Mouse (Mus musculus) limb, embryonic 10.5 days (tissue): Measurements from ENCODE around the gene Dlgap1. TPM values are rescaled to one million over a fixed set of nuclear protein-coding genes. Genes with fewer than 3 reads are reported as not detected.

ENCODE experiments used
- DNase-seq: peaks from one replicate; pipeline ENCODE4 v3.0.0-alpha.2; 2017; ENCODE audit warnings: low spot score
- H3K27ac ChIP-seq: fragments of 300-500 bp; sonication (generic); 2 replicates; pipeline ENCODE4 v1.5.1; 2016; ENCODE audit warnings: mild to moderate bottlenecking
- H3K27me3 ChIP-seq: fragments of 300-500 bp; sonication (generic); 2 replicates; pipeline ENCODE4 v1.6.1; 2016; ENCODE audit warnings: low read depth, mild to moderate bottlenecking; ENCODE audit not compliant: poor library complexity, severe bottlenecking
- H3K36me3 ChIP-seq: fragments of 300-500 bp; sonication (generic); 2 replicates; pipeline ENCODE4 v1.6.1; 2016; ENCODE audit warnings: mild to moderate bottlenecking, moderate library complexity
- H3K4me1 ChIP-seq: fragments of 300-500 bp; sonication (generic); 2 replicates; pipeline ENCODE4 v1.6.1; 2016
- H3K4me3 ChIP-seq: fragments of 300-500 bp; sonication (generic); 2 replicates; pipeline ENCODE4 v1.5.1; 2016; ENCODE audit warnings: mild to moderate bottlenecking, moderate library complexity
- H3K9me3 ChIP-seq: fragments of 300-500 bp; sonication (generic); replicated peaks from 2 replicates; pipeline ENCODE4 v1.6.1; 2016; ENCODE audit warnings: mild to moderate bottlenecking
- WGBS: fragments of 180-500 bp; shearing (Covaris S2); methylation state at CpG from one replicate; pipeline ENCODE4 v1.1.7; 2016; 5-methylcytosine and 5-hydroxymethylcytosine counted together
- polyA plus RNA-seq: library from polyadenylated mRNA; unstranded; fragments of >200 nt; fragmentation: Nextera tagmentation; extraction: Ambion mirVana; gene quantifications from 2 replicates; pipeline ENCODE4 v1.2.1, GENCODE M21; 2016

Dlgap1 gene
- polyA plus RNA-seq, 1 experiment from 2014 or later = 1.1 TPM

DNA sequence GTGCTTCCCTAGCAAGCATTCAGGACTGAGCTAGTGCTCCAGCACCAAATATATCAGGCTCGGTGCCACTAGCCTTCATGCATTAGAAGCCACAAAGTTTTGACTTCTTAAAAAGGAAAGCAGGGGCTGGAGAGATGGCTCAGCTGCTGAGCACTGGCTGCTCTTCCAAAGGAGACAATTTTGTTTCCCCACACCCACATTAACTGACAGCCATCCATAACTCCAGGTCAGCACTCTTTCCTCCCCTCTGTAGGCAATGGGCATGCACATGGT lies 828.8 kb downstream of the Dlgap1 start:
- no peak overlapping the region for H3K4me3 ChIP-seq
- no peaks in the 10 kb centered on the region for H3K9me3 ChIP-seq
- peaks cover 13% of the 10 kb centered on the region; the same call in 1 of the 2 replicates for H3K4me1 ChIP-seq
- H3K27ac ChIP-seq = no peak overlapping the region
- 81% methylated on average over 1 of the region's 1 CpGs for WGBS
- H3K36me3 ChIP-seq = no peaks in the 10 kb centered on the region
- no peaks in the 10 kb centered on the region for H3K27me3 ChIP-seq
- no peak for DNase-seq

DNA sequence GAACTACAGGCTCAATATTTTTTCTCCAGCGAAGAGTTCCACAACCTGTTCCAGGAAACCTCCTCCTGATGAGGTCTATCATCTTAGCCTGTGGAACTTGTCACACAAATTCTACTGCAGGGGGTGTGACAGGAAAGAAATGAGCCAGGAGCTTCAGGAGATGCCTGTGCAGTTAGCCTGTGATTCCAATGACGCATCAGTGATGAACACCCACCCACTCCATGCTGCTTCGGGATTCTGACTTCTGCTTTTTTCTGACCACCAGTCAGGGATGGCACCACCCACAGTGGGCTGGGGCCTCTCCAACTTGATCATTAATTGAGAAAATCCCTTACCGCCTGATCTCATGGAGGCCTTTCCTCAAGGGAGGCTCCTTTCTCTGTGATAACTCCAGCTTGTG lies 830.4 kb downstream of the Dlgap1 start:
- WGBS = 87% methylated on average over 4 of the region's 4 CpGs
- no peaks in the 10 kb centered on the region for H3K36me3 ChIP-seq
- no peaks in the 10 kb centered on the region for H3K9me3 ChIP-seq
- H3K4me3 ChIP-seq = no peak overlapping the region
- no peaks in the 10 kb centered on the region for H3K27me3 ChIP-seq
- DNase-seq = no peak
- no peak overlapping the region for H3K27ac ChIP-seq
- H3K4me1 ChIP-seq = peaks cover 9% of the 10 kb centered on the region; the same call in 1 of the 2 replicates

DNA sequence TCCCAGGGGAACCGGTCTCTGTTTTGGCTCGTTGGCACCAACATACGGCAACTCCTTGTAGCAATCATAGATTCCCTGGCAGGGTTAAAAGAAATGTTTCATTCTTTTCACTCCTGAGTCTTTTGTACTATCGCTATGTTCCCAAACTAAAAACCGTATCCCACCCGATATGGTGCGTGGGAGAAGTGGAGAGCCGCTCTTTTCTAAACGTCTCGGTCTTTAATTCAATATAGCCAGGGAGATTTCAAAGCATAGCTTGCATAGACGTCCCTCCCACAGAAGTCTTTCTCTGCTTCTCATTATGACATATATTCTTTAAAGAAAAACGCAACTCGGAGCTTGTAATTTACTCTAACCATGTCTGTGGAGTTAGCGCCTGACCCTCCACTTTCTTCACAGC lies 833.1 kb downstream of the Dlgap1 start:
- H3K4me1 ChIP-seq = 0 out of 2 replicates have a peak, but pooled peaks cover 3% of the 10 kb centered on the region
- no peaks in the 10 kb centered on the region for H3K27me3 ChIP-seq
- no peak overlapping the region for H3K27ac ChIP-seq
- no peak for DNase-seq
- 91% methylated on average over 14 of the region's 14 CpGs for WGBS
- no peaks in the 10 kb centered on the region for H3K9me3 ChIP-seq
- no peak overlapping the region for H3K4me3 ChIP-seq
- H3K36me3 ChIP-seq = no peaks in the 10 kb centered on the region

DNA sequence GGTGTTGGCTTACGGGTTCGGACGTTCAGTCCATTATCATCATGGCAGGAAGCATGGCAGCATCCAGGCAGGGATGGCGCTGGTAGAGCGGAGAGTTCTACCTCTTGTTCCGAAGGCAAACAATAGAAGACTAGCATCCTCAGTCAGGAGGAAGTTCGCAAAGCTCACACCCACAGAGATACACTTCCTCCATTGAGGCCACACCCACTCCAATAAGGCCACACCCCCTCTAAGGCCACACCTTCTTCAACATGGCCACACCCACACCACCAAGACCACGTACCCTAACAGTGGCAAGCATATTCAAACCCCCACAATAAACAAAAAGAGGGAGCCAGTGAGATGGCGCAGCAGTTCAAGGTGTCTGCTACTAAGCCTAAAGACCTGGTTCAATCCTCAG lies 837.0 kb downstream of the Dlgap1 start:
- no peak for DNase-seq
- Histone ChIP-seq H3K27me3 (no peaks in the 10 kb centered on the region), H3K4me1 (0 out of 2 replicates have a peak, but pooled peaks cover 7% of the 10 kb centered on the region), H3K36me3 (no peaks in the 10 kb centered on the region), H3K9me3 (no peaks in the 10 kb centered on the region), H3K4me3 (no peak overlapping the region), H3K27ac (no peak overlapping the region)
- 95% methylated on average over 9 of the region's 9 CpGs for WGBS

DNA sequence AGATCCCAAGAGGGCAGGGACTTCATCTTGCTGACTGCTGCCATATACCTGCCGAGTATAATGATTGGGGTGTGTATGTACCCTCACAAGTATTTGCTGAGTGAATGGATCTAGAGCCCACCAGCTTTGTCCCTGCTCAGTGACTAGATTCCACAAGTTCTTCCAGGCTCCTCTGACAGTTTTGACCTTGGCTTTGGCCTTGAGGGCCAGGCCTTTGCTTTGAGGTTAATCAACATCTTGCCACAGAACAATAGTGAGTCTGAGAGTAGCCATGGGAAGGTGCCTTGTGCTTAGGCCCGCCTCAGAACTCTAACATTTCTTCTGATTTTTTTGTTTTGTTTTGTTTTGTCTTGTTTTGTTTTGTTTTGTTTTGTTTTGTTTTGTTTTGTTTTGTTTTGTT lies 837.7 kb downstream of the Dlgap1 start:
- 93% methylated on average over 2 of the region's 2 CpGs for WGBS
- no peaks in the 10 kb centered on the region for H3K9me3 ChIP-seq
- H3K27ac ChIP-seq = no peak overlapping the region

DNA sequence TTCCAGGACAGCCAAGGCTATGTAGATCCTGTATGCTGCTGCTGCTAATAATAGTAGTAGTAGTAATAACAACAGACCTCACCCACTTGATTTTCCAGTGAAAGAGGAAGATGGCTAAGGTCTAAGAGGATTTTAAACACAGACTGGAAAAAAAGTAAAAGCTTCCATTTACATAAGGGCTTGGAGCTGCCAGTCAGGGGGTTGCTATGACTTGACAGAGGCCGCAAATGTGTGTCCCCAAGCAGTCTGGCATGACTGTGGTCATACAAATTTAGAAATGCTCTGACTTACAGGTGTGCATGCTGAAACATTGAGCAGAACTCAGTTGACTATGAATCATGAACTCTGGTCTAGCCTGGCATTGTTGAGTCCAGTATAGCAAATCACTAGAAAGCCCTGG lies 839.0 kb downstream of the Dlgap1 start:
- no peak for DNase-seq
- Histone ChIP-seq H3K27me3 (no peaks in the 10 kb centered on the region), H3K9me3 (no peaks in the 10 kb centered on the region), H3K36me3 (no peaks in the 10 kb centered on the region), H3K27ac (no peak overlapping the region), H3K4me1 (0 out of 2 replicates have a peak, but pooled peaks cover 4% of the 10 kb centered on the region), H3K4me3 (no peak overlapping the region)
- WGBS = 92% methylated on average over 1 of the region's 1 CpGs

More for the DNA sequence above, 837.7 kb downstream of the Dlgap1 start:
- Histone ChIP-seq H3K4me1 (0 out of 2 replicates have a peak, but pooled peaks cover 4% of the 10 kb centered on the region), H3K4me3 (no peak overlapping the region), H3K36me3 (no peaks in the 10 kb centered on the region), H3K27me3 (no peaks in the 10 kb centered on the region)
- no peak for DNase-seq

DNA sequence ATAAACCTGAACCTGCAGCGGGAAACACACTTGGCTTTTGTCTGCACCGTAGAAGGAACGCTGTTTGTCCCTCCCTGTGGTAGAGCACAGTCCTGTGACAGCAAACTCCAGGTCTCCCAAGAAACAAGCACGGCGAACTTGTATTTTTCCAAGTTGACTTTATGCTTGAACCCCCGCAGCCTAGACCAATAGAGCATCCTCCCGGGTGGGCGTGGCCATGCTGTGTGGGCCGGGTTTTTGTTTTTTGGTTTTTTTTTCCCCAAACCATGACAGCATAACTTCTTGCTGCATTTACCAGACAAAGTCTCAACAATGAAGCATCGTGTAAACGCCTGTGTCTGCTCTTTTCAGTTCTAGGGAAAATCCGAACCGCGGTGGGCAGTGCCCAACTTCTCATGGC lies 840.0 kb downstream of the Dlgap1 start:
- H3K9me3 ChIP-seq = no peaks in the 10 kb centered on the region
- no peaks in the 10 kb centered on the region for H3K36me3 ChIP-seq
- H3K27me3 ChIP-seq = no peaks in the 10 kb centered on the region
- no peak overlapping the region for H3K27ac ChIP-seq
- 53% methylated on average over 14 of the region's 14 CpGs for WGBS
- DNase-seq = no peak
- H3K4me3 ChIP-seq = no peak overlapping the region
- H3K4me1 ChIP-seq = 0 out of 2 replicates have a peak, but pooled peaks cover 4% of the 10 kb centered on the region

DNA sequence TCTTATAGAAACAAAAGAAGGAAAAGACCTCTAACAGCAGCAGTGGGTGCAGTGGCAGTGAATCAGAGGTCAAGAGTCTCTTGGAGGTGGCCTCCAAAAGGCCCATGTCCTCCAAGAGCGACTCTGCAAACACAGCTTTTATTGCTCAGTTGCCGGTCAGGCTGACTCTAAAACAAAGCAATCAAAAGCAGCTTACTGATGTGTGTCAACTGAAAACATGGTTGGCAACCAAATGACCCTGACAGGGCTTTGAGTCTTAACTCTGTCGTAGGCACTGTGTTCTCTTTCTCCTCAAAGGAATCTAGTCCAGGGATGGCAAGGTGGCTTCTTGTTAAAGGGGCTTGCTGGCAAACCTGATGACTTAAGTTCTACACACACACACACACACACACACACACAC lies 840.9 kb downstream of the Dlgap1 start:
- H3K9me3 ChIP-seq = no peaks in the 10 kb centered on the region
- H3K27ac ChIP-seq = no peak overlapping the region
- no peaks in the 10 kb centered on the region for H3K27me3 ChIP-seq
- no peak overlapping the region for H3K4me3 ChIP-seq
- no peak for DNase-seq
- H3K36me3 ChIP-seq = no peaks in the 10 kb centered on the region
- H3K4me1 ChIP-seq = 0 out of 2 replicates have a peak, but pooled peaks cover 4% of the 10 kb centered on the region
- WGBS = 49% methylated on average over 3 of the region's 3 CpGs

DNA sequence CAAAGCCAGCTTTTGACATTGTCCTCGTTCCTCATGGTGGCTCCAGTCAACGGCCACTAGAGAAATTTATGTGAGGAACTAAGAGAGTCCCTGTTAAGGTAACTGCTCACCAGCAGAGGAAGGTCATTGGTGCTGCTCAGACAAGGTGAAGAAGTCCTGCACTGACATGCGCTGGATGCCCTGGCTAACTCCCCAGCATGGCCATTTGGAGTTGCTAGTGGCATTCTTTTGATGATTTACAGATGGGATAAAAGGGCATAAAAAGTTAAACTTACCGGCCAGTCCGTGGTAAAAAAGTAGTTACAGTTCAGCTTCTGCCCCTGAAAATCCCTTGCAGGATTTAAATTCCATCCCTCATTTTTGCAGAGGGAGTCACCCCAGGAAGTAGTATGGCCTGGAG lies 841.9 kb downstream of the Dlgap1 start:
- H3K27ac ChIP-seq = no peak overlapping the region
- no peak overlapping the region for H3K4me3 ChIP-seq
- DNase-seq = no peak
- 71% methylated on average over 5 of the region's 5 CpGs for WGBS
- 0 out of 2 replicates have a peak, but pooled peaks cover 2% of the 10 kb centered on the region for H3K27me3 ChIP-seq
- no peaks in the 10 kb centered on the region for H3K36me3 ChIP-seq
- no peaks in the 10 kb centered on the region for H3K9me3 ChIP-seq
- H3K4me1 ChIP-seq = 0 out of 2 replicates have a peak, but pooled peaks cover 4% of the 10 kb centered on the region

DNA sequence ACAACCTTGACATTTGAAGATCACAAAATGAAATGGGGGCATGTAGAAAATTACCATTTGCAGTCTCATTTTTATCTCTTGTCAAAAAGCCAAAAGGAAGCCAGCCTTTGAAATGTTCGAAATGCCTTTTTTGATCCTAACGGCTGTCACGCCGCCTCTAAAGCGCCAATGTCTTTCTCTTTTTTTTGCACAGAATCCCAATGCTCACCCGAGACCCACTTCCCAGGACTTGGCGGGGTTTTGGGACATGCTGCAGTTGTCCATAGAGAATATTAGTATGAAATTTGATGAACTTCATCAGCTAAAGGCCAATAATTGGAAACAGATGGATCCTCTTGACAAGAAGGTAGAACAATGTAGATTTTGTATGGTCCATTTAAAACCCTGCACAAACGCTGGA lies 846.1 kb downstream of the Dlgap1 start:
- peaks cover 43% of the 10 kb centered on the region for H3K27me3 ChIP-seq
- no peaks in the 10 kb centered on the region for H3K9me3 ChIP-seq
- H3K36me3 ChIP-seq = no peaks in the 10 kb centered on the region
- 85% methylated on average over 8 of the region's 8 CpGs for WGBS
- H3K27ac ChIP-seq = no peak overlapping the region
- H3K4me1 ChIP-seq = peaks cover 9% of the 10 kb centered on the region; the same call in 1 of the 2 replicates
- DNase-seq = no peak
- no peak overlapping the region for H3K4me3 ChIP-seq

DNA sequence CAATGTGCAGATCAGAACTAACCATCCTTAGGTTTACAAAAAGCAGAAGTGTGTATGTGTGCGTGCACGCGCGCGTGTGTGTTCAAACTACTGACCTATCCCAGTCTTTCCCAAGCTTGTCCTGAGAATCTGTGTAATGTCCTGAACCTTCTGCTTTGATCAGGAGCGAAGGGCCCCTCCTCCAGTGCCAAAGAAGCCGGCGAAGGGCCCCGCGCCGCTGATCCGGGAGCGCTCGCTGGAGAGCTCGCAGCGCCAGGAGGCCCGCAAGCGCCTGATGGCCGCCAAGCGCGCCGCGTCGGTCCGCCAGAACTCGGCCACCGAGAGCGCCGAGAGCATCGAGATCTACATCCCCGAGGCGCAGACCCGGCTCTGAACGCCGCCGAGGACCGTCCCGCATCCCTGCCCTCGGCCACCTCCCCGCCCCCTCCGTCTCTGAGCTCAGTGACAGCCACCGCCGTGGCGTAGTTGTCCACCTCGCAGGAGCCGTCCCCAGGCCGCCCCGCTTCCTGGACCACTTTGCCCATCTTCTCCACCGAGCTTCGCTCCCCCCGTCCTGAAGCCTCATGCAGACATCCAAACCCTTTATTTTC lies 849.1 kb downstream of the Dlgap1 start:
- Histone ChIP-seq H3K36me3 (no peaks in the 10 kb centered on the region), H3K4me3 (peak overlapping the region; percentile 63), H3K9me3 (no peaks in the 10 kb centered on the region), H3K27ac (peak overlapping the region; percentile 68), H3K27me3 (peaks cover 54% of the 10 kb centered on the region), H3K4me1 (peaks cover 9% of the 10 kb centered on the region; the same call in 1 of the 2 replicates)
- peak; percentile 62 for DNase-seq
- WGBS = 2% methylated on average over 50 of the region's 51 CpGs

DNA sequence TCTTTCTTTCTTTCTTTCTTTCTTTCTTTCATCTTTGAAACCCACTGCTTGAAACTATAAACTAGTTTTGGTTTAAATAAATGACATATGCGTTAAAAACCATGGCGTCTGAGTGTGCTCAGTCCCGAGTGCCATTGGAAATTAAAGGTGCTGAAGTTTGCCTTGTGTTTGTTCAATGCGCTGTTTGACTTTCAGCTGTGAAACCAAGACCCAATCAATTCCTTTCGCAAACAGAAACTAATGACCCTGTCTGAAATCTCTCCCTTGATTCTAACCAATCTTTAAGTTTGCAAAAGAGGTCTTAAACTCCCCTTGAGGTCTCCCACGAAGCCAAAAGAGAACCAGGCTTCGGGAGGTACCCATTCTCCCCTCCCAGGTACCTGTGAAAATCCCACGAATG lies 854.2 kb downstream of the Dlgap1 start:
- Histone ChIP-seq H3K9me3 (no peaks in the 10 kb centered on the region), H3K4me1 (peaks cover 3% of the 10 kb centered on the region; the same call in 1 of the 2 replicates), H3K27ac (no peak overlapping the region), H3K4me3 (no peak overlapping the region), H3K27me3 (peaks cover 30% of the 10 kb centered on the region), H3K36me3 (no peaks in the 10 kb centered on the region)
- no peak for DNase-seq
- 87% methylated on average over 8 of the region's 8 CpGs for WGBS

DNA sequence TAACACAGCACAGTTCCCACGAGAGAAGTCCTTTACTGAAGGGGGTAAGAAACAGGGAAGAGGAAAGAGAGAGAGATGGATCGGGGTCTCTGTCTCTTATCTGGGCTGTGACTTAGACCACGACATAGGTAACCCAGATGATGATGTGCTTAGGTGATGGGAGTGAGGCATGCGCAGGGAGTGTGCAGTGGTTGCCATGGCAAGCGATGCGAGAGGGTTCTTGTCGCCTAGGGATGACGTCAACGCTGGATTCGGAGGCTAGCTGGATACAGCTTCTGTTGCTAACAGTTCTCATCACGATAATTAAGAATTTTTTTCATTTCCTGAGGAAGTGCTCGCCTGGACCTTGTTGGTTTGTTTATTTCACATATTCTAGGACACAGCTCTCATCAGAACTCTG lies 857.4 kb downstream of the Dlgap1 start:
- DNase-seq = no peak
- no peaks in the 10 kb centered on the region for H3K4me1 ChIP-seq
- no peak overlapping the region for H3K27ac ChIP-seq
- H3K36me3 ChIP-seq = no peaks in the 10 kb centered on the region
- H3K4me3 ChIP-seq = no peak overlapping the region
- no peaks in the 10 kb centered on the region for H3K9me3 ChIP-seq
- WGBS = 86% methylated on average over 12 of the region's 12 CpGs
- H3K27me3 ChIP-seq = peaks cover 7% of the 10 kb centered on the region; the same call in 1 of the 2 replicates
